Mouse (Mus musculus) E14TG2a.4 (cell line): ENCODE measurements around the gene Cd28.

ENCODE experiments used
- CTCF ChIP-seq: conservative IDR thresholded peaks from 2 replicates; pipeline ENCODE4 v1.5.1; 2014; ENCODE audit warnings: low read length
- NANOG ChIP-seq: IDR thresholded peaks from 2 replicates; pipeline ENCODE4 v1.6.1; 2014; ENCODE audit warnings: borderline replicate concordance, low read length, mixed read lengths
- POU5F1 ChIP-seq: IDR thresholded peaks from 2 replicates; pipeline ENCODE4 v1.6.1; 2014; ENCODE audit warnings: low read length, borderline replicate concordance

DNA sequence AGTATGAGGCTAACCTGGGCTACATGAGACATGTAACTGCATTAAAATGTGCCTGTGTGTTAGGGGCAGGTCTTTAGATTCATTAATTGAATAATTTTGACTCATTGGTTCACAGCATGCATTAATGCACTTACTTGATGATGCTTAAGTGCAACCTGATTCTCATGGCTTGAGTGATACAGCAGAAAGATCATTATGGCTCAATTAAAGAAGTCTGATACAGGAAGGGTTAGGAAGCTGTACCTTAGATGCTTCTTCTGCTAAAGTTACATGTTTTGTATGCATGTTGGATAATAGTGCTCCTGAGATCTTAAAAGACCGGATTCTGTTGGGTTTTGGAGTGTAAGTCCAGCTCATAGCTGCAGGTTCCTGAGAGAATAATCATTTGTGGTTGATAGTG, 31.7 kb downstream of the Cd28 start:
- TF ChIP-seq CTCF (no peak), NANOG (no peak), POU5F1 (no peak)
